Mouse (Mus musculus) hindbrain, embryonic 11.5 days (tissue): ENCODE data around the gene Camta1. TPM values are rescaled to one million over a fixed set of nuclear protein-coding genes. Genes with fewer than 3 reads are reported as not detected.

Experiments
- ATAC-seq: fragments of 200-750 bp; cut with Nextera tagmentation; 2 replicates; pipeline ENCODE4 v1.8.0; 2017; ENCODE audit warnings: mild to moderate bottlenecking, moderate TSS enrichment, moderate library complexity; ENCODE audit not compliant: low FRiP score
- DNase-seq: peaks from one replicate; pipeline ENCODE4 v3.0.0-alpha.2; 2015; ENCODE audit warnings: low spot score
- H3K27ac ChIP-seq: fragments of 300-500 bp; sonication (generic); 2 replicates; pipeline ENCODE4 v1.5.1; 2014; ENCODE audit warnings: mild to moderate bottlenecking, low read depth, low read length
- H3K27me3 ChIP-seq: fragments of 300-500 bp; sonication (generic); 2 replicates; pipeline ENCODE4 v1.6.1; 2014; ENCODE audit warnings: mild to moderate bottlenecking, low read length, moderate library complexity, mixed read lengths; ENCODE audit not compliant: control insufficient read depth, insufficient read depth
- H3K36me3 ChIP-seq: fragments of 300-500 bp; sonication (generic); 2 replicates; pipeline ENCODE4 v1.6.1; 2014; ENCODE audit warnings: mild to moderate bottlenecking, low read length, moderate library complexity, mixed read lengths; ENCODE audit not compliant: control insufficient read depth, insufficient read depth
- H3K4me1 ChIP-seq: fragments of 300-500 bp; sonication (generic); replicated peaks from 2 replicates; pipeline ENCODE4 v1.6.1; 2014; ENCODE audit warnings: low read length, mixed read lengths; ENCODE audit not compliant: control insufficient read depth, insufficient read depth
- H3K4me2 ChIP-seq: fragments of 300-500 bp; sonication (generic); replicated peaks from 2 replicates; pipeline ENCODE4 v1.6.1; 2014; ENCODE audit warnings: mild to moderate bottlenecking, low read depth, low read length
- H3K4me3 ChIP-seq: fragments of 300-500 bp; sonication (generic); 2 replicates; pipeline ENCODE4 v1.5.1; 2014; ENCODE audit warnings: low read depth, low read length
- H3K9ac ChIP-seq: fragments of 300-500 bp; sonication (generic); 2 replicates; pipeline ENCODE4 v1.6.1; 2014; ENCODE audit warnings: low read depth, low read length
- H3K9me3 ChIP-seq: fragments of 300-500 bp; sonication (generic); 2 replicates; pipeline ENCODE4 v1.6.1; 2016; ENCODE audit warnings: low read length; ENCODE audit not compliant: control insufficient read depth
- WGBS: fragments of 180-500 bp; shearing (Covaris S2); extraction: QIAGEN DNeasy Blood & Tissue Kit; methylation state at CpG from one replicate; pipeline ENCODE4 v1.1.7; 2014; 5-methylcytosine and 5-hydroxymethylcytosine counted together
- polyA plus RNA-seq: library from polyadenylated mRNA; unstranded; fragments of >200 nt; fragmentation: Nextera tagmentation; extraction: Ambion mirVana; gene quantifications from 2 replicates; pipeline ENCODE4 v1.2.1, GENCODE M21; 2014

Camta1 gene
- polyA plus RNA-seq, 1 experiment from 2014 or later: 130 TPM

- Histone ChIP-seq H3K4me1 (no peaks in the 10 kb centered on the region), H3K4me2 (no peak overlapping the region), H3K4me3 (no peak overlapping the region), H3K27me3 (no peaks in the 10 kb centered on the region), H3K9me3 (no peaks in the 10 kb centered on the region), H3K27ac (no peak overlapping the region), H3K36me3 (no peaks in the 10 kb centered on the region), H3K9ac (no peak overlapping the region)
- DNase-seq: peak; percentile 14
- WGBS: 76% methylated on average over 5 of the region's 5 CpGs
- no peak for ATAC-seq
Measured at GRCm38 (mm10) chr4:151880044-151880690, 18.5 kb upstream of the Camta1 start.

DNA sequence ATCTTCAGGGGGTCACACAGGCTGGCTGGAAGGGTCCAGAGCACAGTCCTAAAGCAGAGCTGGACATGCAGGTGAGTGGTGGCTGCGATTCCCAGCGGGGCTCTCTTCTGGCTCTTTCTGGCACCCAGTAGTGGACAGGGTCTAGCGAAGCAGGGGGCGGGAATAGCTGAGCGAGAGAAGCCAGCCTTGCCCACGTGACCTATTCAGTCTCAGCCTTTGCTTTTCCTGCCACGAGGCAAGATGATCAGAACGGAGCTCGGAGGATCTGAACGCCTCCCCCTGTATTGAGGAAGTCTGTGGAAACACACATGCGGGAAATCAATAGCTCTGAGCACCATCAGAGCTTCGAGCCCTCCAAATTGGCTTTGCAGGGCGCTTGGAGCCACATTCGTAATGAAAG, 14.7 kb upstream of the Camta1 start:
- Histone ChIP-seq H3K9ac (no peak overlapping the region), H3K27me3 (no peaks in the 10 kb centered on the region), H3K4me1 (no peaks in the 10 kb centered on the region), H3K9me3 (no peaks in the 10 kb centered on the region), H3K4me2 (no peak overlapping the region), H3K4me3 (no peak overlapping the region), H3K36me3 (no peaks in the 10 kb centered on the region), H3K27ac (no peak overlapping the region)
- no peak for ATAC-seq
- WGBS: 59% methylated on average over 14 of the region's 14 CpGs
- peak; percentile 6 for DNase-seq

- Histone ChIP-seq H3K27me3 (no peaks in the 10 kb centered on the region), H3K36me3 (no peaks in the 10 kb centered on the region), H3K9me3 (no peaks in the 10 kb centered on the region), H3K9ac (no peak overlapping the region), H3K4me2 (peak overlapping the region; percentile 57; the same call in 1 of the 2 replicates), H3K4me1 (peaks cover 4% of the 10 kb centered on the region; the same call in 1 of the 2 replicates), H3K27ac (no peak overlapping the region), H3K4me3 (no peak overlapping the region)
- 56% methylated on average over 9 of the region's 9 CpGs for WGBS
- DNase-seq (no peak), ATAC-seq (no peak)
Measured at GRCm38 (mm10) chr4:151863511-151863910, 1.8 kb upstream of the Camta1 start.

GRCm38 (mm10) chr4:151861471-151861805, 238 bp downstream of the Camta1 start:
- Histone ChIP-seq H3K27me3 (no peaks in the 10 kb centered on the region), H3K36me3 (no peaks in the 10 kb centered on the region), H3K4me3 (peak overlapping the region; percentile 73), H3K9me3 (no peaks in the 10 kb centered on the region), H3K27ac (peak overlapping the region; percentile 75), H3K4me2 (peak overlapping the region; percentile 88; the same call in 1 of the 2 replicates), H3K9ac (peak overlapping the region; percentile 80), H3K4me1 (peaks cover 4% of the 10 kb centered on the region; the same call in 1 of the 2 replicates)
- DNase-seq (no peak), ATAC-seq (no peak)
- 0% methylated on average over 1 of the region's 58 CpGs for WGBS

GRCm38 (mm10) chr4:151860441-151861331, 990 bp downstream of the Camta1 start:
- Histone ChIP-seq H3K27ac (peak overlapping the region; percentile 75), H3K9ac (peak overlapping the region; percentile 80), H3K4me2 (peak overlapping the region; percentile 88), H3K27me3 (no peaks in the 10 kb centered on the region), H3K9me3 (no peaks in the 10 kb centered on the region), H3K36me3 (no peaks in the 10 kb centered on the region), H3K4me1 (peaks cover 4% of the 10 kb centered on the region; the same call in 1 of the 2 replicates), H3K4me3 (peak overlapping the region; percentile 73)
- WGBS: 3% methylated on average over 35 of the region's 63 CpGs
- DNase-seq: peak; percentile 62
- no peak for ATAC-seq

DNA sequence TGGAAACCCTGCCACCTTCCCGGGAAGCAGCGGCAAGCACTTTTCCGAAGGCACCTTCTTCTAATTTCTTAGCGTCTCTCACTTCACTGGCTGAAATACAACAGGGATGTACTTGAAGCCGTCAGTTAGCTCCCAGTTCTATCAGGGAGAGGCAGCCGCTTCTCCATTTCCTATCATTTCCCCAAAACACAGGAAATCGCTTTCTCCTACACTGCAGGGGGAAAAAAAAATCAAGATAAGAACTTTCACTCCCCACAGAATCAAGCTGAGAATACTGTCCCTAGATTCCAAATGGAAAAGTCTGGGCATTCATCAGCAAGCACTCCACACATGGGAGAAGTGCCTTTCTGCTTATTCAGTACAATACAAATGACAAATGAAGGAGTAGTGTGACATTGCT, 2.4 kb downstream of the Camta1 start:
- H3K9me3 ChIP-seq: no peaks in the 10 kb centered on the region
- WGBS: 88% methylated on average over 7 of the region's 7 CpGs

GRCm38 (mm10) chr4:151853949-151854348, 7.7 kb downstream of the Camta1 start:
- Histone ChIP-seq H3K36me3 (no peaks in the 10 kb centered on the region), H3K4me3 (no peak overlapping the region), H3K4me1 (no peaks in the 10 kb centered on the region), H3K9ac (no peak overlapping the region), H3K4me2 (no peak overlapping the region), H3K27ac (no peak overlapping the region), H3K27me3 (no peaks in the 10 kb centered on the region), H3K9me3 (no peaks in the 10 kb centered on the region)
- 86% methylated on average over 3 of the region's 3 CpGs for WGBS
- DNase-seq: peak; percentile 23
- no peak for ATAC-seq

More for the DNA sequence above, 2.4 kb downstream of the Camta1 start:
- no peak for ATAC-seq
- no peaks in the 10 kb centered on the region for H3K36me3 ChIP-seq
- H3K4me1 ChIP-seq: peaks cover 4% of the 10 kb centered on the region; the same call in 1 of the 2 replicates
- H3K9ac ChIP-seq: no peak overlapping the region
- no peak overlapping the region for H3K4me3 ChIP-seq
- H3K27me3 ChIP-seq: no peaks in the 10 kb centered on the region
- DNase-seq: no peak
- H3K4me2 ChIP-seq: no peak overlapping the region
- H3K27ac ChIP-seq: no peak overlapping the region

GRCm38 (mm10) chr4:151851179-151851578, 10.5 kb downstream of the Camta1 start:
- DNase-seq: peak; percentile 65
- WGBS: 71% methylated on average over 2 of the region's 2 CpGs
- Histone ChIP-seq H3K27ac (no peak overlapping the region), H3K27me3 (no peaks in the 10 kb centered on the region), H3K4me2 (no peak overlapping the region), H3K4me1 (no peaks in the 10 kb centered on the region), H3K36me3 (no peaks in the 10 kb centered on the region), H3K9ac (no peak overlapping the region), H3K4me3 (no peak overlapping the region), H3K9me3 (no peaks in the 10 kb centered on the region)
- no peak for ATAC-seq
